Mouse (Mus musculus) intestine, embryonic 16.5 days (tissue): ENCODE measurements at regions not wholly inside any gene's neighbourhood (a gene's known extent, or its start where the extent isn't known, plus 50 kb on each side); places are given as distances from the start of the nearest gene placed in this dataset.

Experiments used
- ATAC-seq: fragments of 200-750 bp; cut with Nextera tagmentation; 2 replicates; pipeline ENCODE4 v1.8.0; 2017; ENCODE audit warnings: moderate TSS enrichment, moderate library complexity
- H3K27ac ChIP-seq: fragments of 300-500 bp; sonication (generic); 2 replicates; pipeline ENCODE4 v1.5.1; 2014; ENCODE audit warnings: mild to moderate bottlenecking, low read length
- H3K27me3 ChIP-seq: fragments of 300-500 bp; sonication (generic); replicated peaks from 2 replicates; pipeline ENCODE4 v1.6.1; 2014; ENCODE audit warnings: low read length, control low read depth, mixed read lengths; ENCODE audit not compliant: control insufficient read depth, insufficient read depth
- H3K36me3 ChIP-seq: fragments of 300-500 bp; sonication (generic); 2 replicates; pipeline ENCODE4 v1.6.1; 2014; ENCODE audit warnings: low read length, control low read depth; ENCODE audit not compliant: control insufficient read depth, insufficient read depth
- H3K4me1 ChIP-seq: fragments of 300-500 bp; sonication (generic); 2 replicates; pipeline ENCODE4 v1.6.1; 2014; ENCODE audit warnings: low read length, control low read depth, mixed read lengths; ENCODE audit not compliant: control insufficient read depth, insufficient read depth
- H3K4me2 ChIP-seq: fragments of 300-500 bp; sonication (generic); 2 replicates; pipeline ENCODE4 v1.6.1; 2014; ENCODE audit warnings: low read depth, low read length, control low read depth
- H3K4me3 ChIP-seq: fragments of 300-500 bp; sonication (generic); 2 replicates; pipeline ENCODE4 v1.5.1; 2014; ENCODE audit warnings: mild to moderate bottlenecking, low read length
- H3K9ac ChIP-seq: fragments of 300-500 bp; sonication (generic); 2 replicates; pipeline ENCODE4 v1.6.1; 2014; ENCODE audit warnings: low read depth, low read length
- H3K9me3 ChIP-seq: fragments of 300-500 bp; sonication (generic); 2 replicates; pipeline ENCODE4 v1.6.1; 2016; ENCODE audit warnings: low read length, control low read depth; ENCODE audit not compliant: control insufficient read depth
- WGBS: fragments of 180-500 bp; shearing (Covaris S2); extraction: QIAGEN DNeasy Blood & Tissue Kit; methylation state at CpG from one replicate; pipeline ENCODE4 v1.1.7; 2014; 5-methylcytosine and 5-hydroxymethylcytosine counted together

GRCm38 (mm10) chr5:80484676-80485075 lies 535.3 kb upstream of the Adgrl3 start:
- H3K4me1 ChIP-seq, result no peaks in the 10 kb centered on the region
- H3K9ac ChIP-seq, result no peak overlapping the region
- no peak for ATAC-seq
- no peaks in the 10 kb centered on the region for H3K9me3 ChIP-seq
- H3K36me3 ChIP-seq, result no peaks in the 10 kb centered on the region
- H3K27ac ChIP-seq, result no peak overlapping the region
- no peak overlapping the region for H3K4me2 ChIP-seq
- WGBS, result 79% methylated on average over 3 of the region's 3 CpGs
- no peak overlapping the region for H3K4me3 ChIP-seq
- no peaks in the 10 kb centered on the region for H3K27me3 ChIP-seq

GRCm38 (mm10) chr5:80488332-80488731 lies 531.6 kb upstream of the Adgrl3 start:
- Histone ChIP-seq H3K27ac (no peak overlapping the region), H3K27me3 (no peaks in the 10 kb centered on the region), H3K9ac (no peak overlapping the region), H3K9me3 (no peaks in the 10 kb centered on the region), H3K4me1 (no peaks in the 10 kb centered on the region), H3K4me3 (no peak overlapping the region), H3K36me3 (no peaks in the 10 kb centered on the region), H3K4me2 (no peak overlapping the region)
- ATAC-seq, result no peak
- WGBS, result 83% methylated on average over 1 of the region's 1 CpGs

- Histone ChIP-seq H3K27ac (no peak overlapping the region), H3K4me2 (no peak overlapping the region), H3K4me1 (no peaks in the 10 kb centered on the region), H3K9me3 (no peaks in the 10 kb centered on the region), H3K36me3 (no peaks in the 10 kb centered on the region), H3K4me3 (no peak overlapping the region), H3K9ac (no peak overlapping the region), H3K27me3 (no peaks in the 10 kb centered on the region)
- WGBS, result 26% methylated on average over 2 of the region's 2 CpGs
- ATAC-seq, result no peak
Observed at GRCm38 (mm10) chr5:80508672-80509071, 511.3 kb upstream of the Adgrl3 start.

- H3K9me3 ChIP-seq, result no peaks in the 10 kb centered on the region
- H3K4me2 ChIP-seq, result no peak overlapping the region
- H3K4me3 ChIP-seq, result no peak overlapping the region
- H3K4me1 ChIP-seq, result no peaks in the 10 kb centered on the region
- 68% methylated on average over 1 of the region's 1 CpGs for WGBS
- no peaks in the 10 kb centered on the region for H3K27me3 ChIP-seq
- no peaks in the 10 kb centered on the region for H3K36me3 ChIP-seq
- no peak overlapping the region for H3K9ac ChIP-seq
- no peak overlapping the region for H3K27ac ChIP-seq
- no peak for ATAC-seq
Observed at GRCm38 (mm10) chr5:80539997-80540396, 479.9 kb upstream of the Adgrl3 start.

- no peak overlapping the region for H3K4me3 ChIP-seq
- no peaks in the 10 kb centered on the region for H3K9me3 ChIP-seq
- H3K4me1 ChIP-seq, result no peaks in the 10 kb centered on the region
- H3K9ac ChIP-seq, result no peak overlapping the region
- H3K27me3 ChIP-seq, result no peaks in the 10 kb centered on the region
- H3K4me2 ChIP-seq, result no peak overlapping the region
- no peaks in the 10 kb centered on the region for H3K36me3 ChIP-seq
- no peak for ATAC-seq
- WGBS, result 78% methylated on average over 7 of the region's 7 CpGs
- no peak overlapping the region for H3K27ac ChIP-seq
Observed at GRCm38 (mm10) chr5:80551673-80552072, 468.3 kb upstream of the Adgrl3 start.

GRCm38 (mm10) chr5:80578741-80579140 lies 441.2 kb upstream of the Adgrl3 start:
- Histone ChIP-seq H3K36me3 (no peaks in the 10 kb centered on the region), H3K9ac (no peak overlapping the region), H3K4me1 (no peaks in the 10 kb centered on the region), H3K9me3 (no peaks in the 10 kb centered on the region), H3K4me3 (no peak overlapping the region), H3K27me3 (no peaks in the 10 kb centered on the region), H3K4me2 (no peak overlapping the region), H3K27ac (no peak overlapping the region)
- WGBS, result 82% methylated on average over 1 of the region's 1 CpGs
- ATAC-seq, result no peak

GRCm38 (mm10) chr5:80611571-80611970 lies 408.4 kb upstream of the Adgrl3 start:
- Histone ChIP-seq H3K27me3 (no peaks in the 10 kb centered on the region), H3K4me1 (no peaks in the 10 kb centered on the region), H3K27ac (no peak overlapping the region), H3K9ac (no peak overlapping the region), H3K9me3 (no peaks in the 10 kb centered on the region), H3K4me2 (no peak overlapping the region), H3K4me3 (no peak overlapping the region), H3K36me3 (no peaks in the 10 kb centered on the region)
- WGBS, result 95% methylated on average over 3 of the region's 3 CpGs
- no peak for ATAC-seq

GRCm38 (mm10) chr5:80627225-80627624 lies 392.7 kb upstream of the Adgrl3 start:
- H3K27me3 ChIP-seq, result no peaks in the 10 kb centered on the region
- H3K9ac ChIP-seq, result no peak overlapping the region
- ATAC-seq, result no peak
- H3K4me3 ChIP-seq, result no peak overlapping the region
- H3K36me3 ChIP-seq, result no peaks in the 10 kb centered on the region
- no peak overlapping the region for H3K27ac ChIP-seq
- no peak overlapping the region for H3K4me2 ChIP-seq
- WGBS, result 47% methylated on average over 3 of the region's 3 CpGs
- H3K4me1 ChIP-seq, result no peaks in the 10 kb centered on the region
- H3K9me3 ChIP-seq, result no peaks in the 10 kb centered on the region

GRCm38 (mm10) chr5:80659043-80659442 lies 360.9 kb upstream of the Adgrl3 start:
- H3K4me3 ChIP-seq, result no peak overlapping the region

GRCm38 (mm10) chr5:80659530-80659929 lies 360.4 kb upstream of the Adgrl3 start:
- 0 out of 2 replicates have a peak, but pooled peaks have one; percentile 59 for ATAC-seq
- Histone ChIP-seq H3K36me3 (no peaks in the 10 kb centered on the region), H3K9me3 (no peaks in the 10 kb centered on the region), H3K27ac (no peak overlapping the region), H3K9ac (no peak overlapping the region), H3K4me3 (no peak overlapping the region), H3K4me1 (no peaks in the 10 kb centered on the region), H3K27me3 (no peaks in the 10 kb centered on the region), H3K4me2 (no peak overlapping the region)
- 37% methylated on average over 3 of the region's 3 CpGs for WGBS

More at GRCm38 (mm10) chr5:80659043-80659442, 360.9 kb upstream of the Adgrl3 start:
- 43% methylated on average over 5 of the region's 5 CpGs for WGBS
- Histone ChIP-seq H3K9me3 (no peaks in the 10 kb centered on the region), H3K4me1 (no peaks in the 10 kb centered on the region), H3K36me3 (no peaks in the 10 kb centered on the region), H3K27me3 (no peaks in the 10 kb centered on the region), H3K4me2 (no peak overlapping the region), H3K27ac (no peak overlapping the region), H3K9ac (no peak overlapping the region)
- ATAC-seq, result peak; percentile 33; the same call in 1 of the 2 replicates
